In the genomic region with DNA sequence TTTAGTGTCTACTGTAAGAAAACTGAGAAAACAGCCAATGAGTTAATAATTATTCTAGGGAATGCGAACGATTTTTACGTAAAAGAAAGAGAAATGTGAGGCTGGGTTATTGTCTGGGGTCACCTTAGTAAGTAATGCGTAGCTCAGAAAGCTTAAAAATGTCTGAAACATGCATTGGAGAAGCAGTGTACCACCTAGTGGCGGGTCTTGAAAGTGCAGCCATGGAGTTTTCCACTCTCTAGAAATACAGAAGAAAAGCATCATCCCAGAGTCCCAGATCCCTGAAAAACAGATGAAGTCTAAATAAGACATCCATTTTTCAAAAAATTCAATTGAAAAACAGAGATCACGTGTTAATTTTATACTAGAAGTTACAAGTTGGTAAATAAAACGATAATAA, we compare ENCODE assay signal across 8 mouse cellular contexts.
DNase-seq lines count a peak whose midpoint lies in the region; ATAC-seq and TF ChIP-seq lines count a peak whose summit lies in the region.

No protein-coding gene starts in this region.

- intact Hi-C loops in heart, adult 2 months (cut with DNase I), result no loop called here

- TF ChIP-seq POLR2A in heart, adult 2 months (IDR thresholded peaks at IDR 0.05; ENCODE audit: insufficient read depth, low read depth, low read length), result no peak
- TF ChIP-seq POLR2A in ES-Bruce4 (IDR thresholded peaks at IDR 0.05; ENCODE audit: insufficient read depth, low read length), result no peak

- TF ChIP-seq EP300 in heart, adult 2 months (IDR thresholded peaks at IDR 0.05; ENCODE audit: insufficient read depth, low read depth, low read length), result no peak
- TF ChIP-seq EP300 in ES-Bruce4 (IDR thresholded peaks at IDR 0.05; ENCODE audit: insufficient read depth, low read depth, low read length), result no peak
- no peak for TF ChIP-seq EP300 in stomach, postnatal 0 days (optimal IDR thresholded peaks at IDR 0.05)

- no peaks in the 10 kb centered on the region for H3K9me3 ChIP-seq in heart, embryonic 12.5 days (replicated peaks)
- H3K9me3 ChIP-seq in ES-Bruce4 (replicated peaks; ENCODE audit: control insufficient read depth, insufficient read depth, low read length, poor library complexity, severe bottlenecking), result no peaks in the 10 kb centered on the region
- H3K9me3 ChIP-seq in stomach, postnatal 0 days (ENCODE audit: control insufficient read depth, low read length), result no peaks in the 10 kb centered on the region

- H3K4me1 ChIP-seq in heart, adult 2 months (ENCODE audit: control insufficient read depth, insufficient read depth, low read length), result no peaks in the 10 kb centered on the region
- H3K4me1 ChIP-seq in heart, embryonic 12.5 days (replicated peaks), result no peaks in the 10 kb centered on the region
- H3K4me1 ChIP-seq in ES-Bruce4 (ENCODE audit: control insufficient read depth, insufficient read depth, low read length), result no peaks in the 10 kb centered on the region
- no peaks in the 10 kb centered on the region for H3K4me1 ChIP-seq in stomach, postnatal 0 days (replicated peaks; ENCODE audit: control insufficient read depth, insufficient read depth)

- no peak for ATAC-seq in heart, embryonic 12.5 days (ENCODE audit: insufficient number of reproducible peaks, low FRiP score)
- ATAC-seq in stomach, postnatal 0 days (ENCODE audit: low FRiP score, low TSS enrichment), result no peak

- WGBS in heart, adult 2 months, result 47% methylated on average over 7 of the region's 7 CpGs
- 31% methylated on average over 7 of the region's 7 CpGs for WGBS in heart, embryonic 12.5 days
- 37% methylated on average over 7 of the region's 7 CpGs for WGBS in stomach, postnatal 0 days

- H3K79me2 ChIP-seq in heart, adult 2 months (replicated peaks; ENCODE audit: control insufficient read depth, insufficient read depth, low read length), result no peaks in the 10 kb centered on the region

- no peak overlapping the region for H3K9ac ChIP-seq in heart, adult 2 months (ENCODE audit: low read depth, low read length)
- H3K9ac ChIP-seq in heart, embryonic 12.5 days, result no peak overlapping the region
- H3K9ac ChIP-seq in ES-Bruce4 (ENCODE audit: low read depth, poor library complexity, severe bottlenecking), result no peak overlapping the region
- H3K9ac ChIP-seq in stomach, postnatal 0 days (ENCODE audit: low read length), result no peak overlapping the region

- peak; percentile 97 for TF ChIP-seq CTCF in heart, adult 2 months (IDR thresholded peaks at IDR 0.05)
- TF ChIP-seq CTCF in ES-Bruce4 (IDR thresholded peaks at IDR 0.05; ENCODE audit: low read depth, low read length), result peak; percentile 8
- TF ChIP-seq CTCF in layer of hippocampus, adult 2 months (conservative IDR thresholded peaks at IDR 0.05), result peak; percentile 96
- TF ChIP-seq CTCF in stomach, postnatal 0 days (IDR thresholded peaks at IDR 0.05; ENCODE audit: low read depth), result peak; percentile 88

- H3K27ac ChIP-seq in heart, adult 2 months, result no peak overlapping the region
- H3K27ac ChIP-seq in heart, embryonic 12.5 days (ENCODE audit: poor library complexity, severe bottlenecking), result no peak overlapping the region
- no peak overlapping the region for H3K27ac ChIP-seq in ES-Bruce4 (ENCODE audit: insufficient read depth, low read length)
- no peak overlapping the region for H3K27ac ChIP-seq in layer of hippocampus, adult 2 months
- H3K27ac ChIP-seq in stomach, postnatal 0 days (replicated peaks), result no peak overlapping the region

- H3K4me2 ChIP-seq in heart, embryonic 12.5 days, result no peak overlapping the region
- no peak overlapping the region for H3K4me2 ChIP-seq in stomach, postnatal 0 days (replicated peaks; ENCODE audit: low read depth)

- H3K27me3 ChIP-seq in heart, adult 2 months (ENCODE audit: control insufficient read depth, insufficient read depth, low read length), result no peaks in the 10 kb centered on the region
- H3K27me3 ChIP-seq in heart, embryonic 12.5 days (replicated peaks), result no peaks in the 10 kb centered on the region
- no peaks in the 10 kb centered on the region; the same call in 1 of the 2 replicates for H3K27me3 ChIP-seq in ES-Bruce4 (ENCODE audit: control insufficient read depth, insufficient read depth, low read length, poor library complexity, severe bottlenecking)
- H3K27me3 ChIP-seq in stomach, postnatal 0 days (ENCODE audit: control insufficient read depth, insufficient read depth, low read length), result no peaks in the 10 kb centered on the region

- H3K36me3 ChIP-seq in heart, adult 2 months (ENCODE audit: control insufficient read depth, insufficient read depth, low read length), result no peaks in the 10 kb centered on the region
- H3K36me3 ChIP-seq in heart, embryonic 12.5 days, result no peaks in the 10 kb centered on the region
- H3K36me3 ChIP-seq in ES-Bruce4 (ENCODE audit: control insufficient read depth, insufficient read depth, low read length, poor library complexity, severe bottlenecking), result no peaks in the 10 kb centered on the region
- no peaks in the 10 kb centered on the region for H3K36me3 ChIP-seq in stomach, postnatal 0 days (ENCODE audit: control insufficient read depth, insufficient read depth, low read length)

- peak; percentile 21 to 71 for DNase-seq in heart, adult 2 months
- DNase-seq in c-Kit-positive CD71-positive TER-119-negative erythroid progenitor cells, embryonic 14.5 days (ENCODE audit: low read depth), result peak; percentile 36
- DNase-seq in frontal cortex, adult 2 months (ENCODE audit: extremely low spot score in 1 of 2, low spot score in 1 of 2), result peak; percentile 22 to 81
- DNase-seq in layer of hippocampus, adult 2 months (ENCODE audit: low spot score in 2 of 2), result peak; percentile 26 to 67
- DNase-seq in lung, postnatal 4 days, result peak; percentile 35 to 73
- peak; percentile 67 for DNase-seq in stomach, postnatal 0 days (ENCODE audit: low spot score)

- no peak overlapping the region for H3K4me3 ChIP-seq in heart, adult 2 months
- no peak overlapping the region for H3K4me3 ChIP-seq in heart, embryonic 12.5 days
- H3K4me3 ChIP-seq in ES-Bruce4 (ENCODE audit: low read depth, low read length), result no peak overlapping the region
- H3K4me3 ChIP-seq in layer of hippocampus, adult 2 months, result no peak overlapping the region
- no peak overlapping the region for H3K4me3 ChIP-seq in stomach, postnatal 0 days (ENCODE audit: low read depth, low read length)

Comparison
In these comparisons a context has a peak if more than half of its experiments do, and no peak if none do; other contexts are left out.
1. CTCF ChIP-seq: peak in every context shown above with its lines; median percentile 97 in heart, adult 2 months; 96 in layer of hippocampus, adult 2 months; 88 in stomach, postnatal 0 days; 8 in ES-Bruce4.